Mouse (Mus musculus) layer of hippocampus, adult 2 months (tissue): Measurements from ENCODE around the gene Inpp4b. TPM values are rescaled to one million over a fixed set of nuclear protein-coding genes. Genes with fewer than 3 reads are reported as not detected.

ENCODE experiments used
- DNase-seq, 2 experiments: peaks; one replicate each; pipeline ENCODE4 v3.0.0; 2022; ENCODE audit warnings: low spot score in 2 of 2
- H3K27ac ChIP-seq: fragments of 200-600 bp; 2 replicates; pipeline ENCODE4 v1.8.1; 2022
- H3K4me3 ChIP-seq: fragments of 200-600 bp; 2 replicates; pipeline ENCODE4 v1.8.1; 2022; ENCODE audit warnings: mild to moderate bottlenecking
- CTCF ChIP-seq: fragments of 200-600 bp; conservative IDR thresholded peaks from 2 replicates; pipeline ENCODE4 v1.8.1; 2022; ENCODE audit warnings: antibody characterized with exemption, mild to moderate bottlenecking, moderate library complexity
- total RNA-seq, 2 experiments: library from RNA; stranded (reverse); gene quantifications; 2 replicates each; pipeline ENCODE4 v1.2.3; 2021

Inpp4b gene
- total RNA-seq, 2 experiments from 2014 or later: 11.7 to 11.8 TPM

- no peak overlapping the region for H3K4me3 ChIP-seq
- TF ChIP-seq CTCF: no peak
- H3K27ac ChIP-seq: no peak overlapping the region
- no peak for DNase-seq
Measured at GRCm38 (mm10) chr8:82157928-82158327, 815.6 kb downstream of the Inpp4b start.
